Mouse (Mus musculus): Measurements from ENCODE around the gene Ccdc186.

GRCm38 (mm10) chr19:56745061-56745460, 76.9 kb downstream of the Ccdc186 start:
- TF ChIP-seq EP300 (IDR thresholded peaks at IDR 0.05): no peak
- TF ChIP-seq CTCF (IDR thresholded peaks at IDR 0.05): peak; percentile 66

All from lung, postnatal 0 days (tissue).